Mouse (Mus musculus): ENCODE results near the gene Agpat2. TPM values are rescaled to one million over a fixed set of nuclear protein-coding genes. Genes with fewer than 3 reads are reported as not detected.

Agpat2 gene
- polyA plus RNA-seq, 1 experiment from 2014 or later = 65.7 TPM

DNA sequence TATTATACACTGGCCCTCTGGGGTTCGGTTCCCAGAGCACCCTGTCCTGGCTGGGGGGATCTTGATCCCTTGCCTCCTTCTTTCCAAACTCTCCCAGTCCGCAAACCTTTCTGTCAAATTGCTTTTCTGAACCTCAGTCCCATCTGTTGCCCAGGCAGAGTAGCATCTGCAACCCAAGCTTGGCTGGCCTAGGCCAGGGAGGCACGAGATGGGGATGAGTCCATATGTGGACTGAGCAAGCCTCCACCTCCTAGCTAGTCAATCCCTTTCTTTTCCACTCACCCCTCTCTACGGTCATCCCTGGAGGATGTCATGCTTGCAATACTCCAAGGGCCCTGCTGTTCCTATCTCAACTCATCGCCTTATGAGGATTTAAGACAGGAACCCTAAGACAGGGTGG lies 1.6 kb downstream of the Agpat2 start:
- no peaks in the 10 kb centered on the region for H3K9me3 ChIP-seq (replicated peaks; ENCODE audit: control insufficient read depth, low read length)
- H3K36me3 ChIP-seq (ENCODE audit: control insufficient read depth, insufficient read depth) = no peaks in the 10 kb centered on the region
- peak overlapping the region; percentile 70 for H3K4me2 ChIP-seq (ENCODE audit: low read depth, low read length)
- peak overlapping the region; percentile 66 for H3K4me3 ChIP-seq (ENCODE audit: low read depth, low read length)
- H3K27me3 ChIP-seq (ENCODE audit: control insufficient read depth, insufficient read depth, low read depth, low read length) = peaks cover 14% of the 10 kb centered on the region
- H3K4me1 ChIP-seq (ENCODE audit: control insufficient read depth, low read depth, low read length) = peaks cover 12% of the 10 kb centered on the region
- WGBS (ENCODE audit: insufficient replicate concordance) = 57% methylated on average over 5 of the region's 5 CpGs
- peak overlapping the region; percentile 72; the same call in 1 of the 2 replicates for H3K9ac ChIP-seq (ENCODE audit: low read depth, low read length)
- peak overlapping the region; percentile 64 for H3K27ac ChIP-seq (ENCODE audit: low read length)
- no peak for ATAC-seq (ENCODE audit: low read depth)

DNA sequence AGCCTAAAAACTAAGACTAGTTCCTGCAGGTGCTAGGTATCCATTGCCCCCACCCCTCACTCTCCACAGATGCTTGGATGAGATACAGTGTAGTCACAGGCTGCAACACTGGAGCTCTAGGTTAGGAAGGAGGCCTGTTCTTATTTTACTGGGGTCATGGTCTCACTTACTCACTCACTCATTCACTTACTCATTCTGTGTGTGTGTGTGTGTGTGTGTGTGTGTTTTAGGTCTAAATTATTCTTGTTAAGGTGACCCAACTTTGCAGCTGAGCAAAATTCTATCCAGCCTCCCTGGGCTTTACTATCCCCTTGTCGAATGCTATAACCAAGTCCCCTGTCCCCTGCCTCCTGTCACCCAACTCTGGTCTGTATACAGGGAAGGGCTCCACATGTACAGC lies 2.6 kb downstream of the Agpat2 start:
- H3K27ac ChIP-seq (ENCODE audit: low read length) = peak overlapping the region; percentile 41

DNA sequence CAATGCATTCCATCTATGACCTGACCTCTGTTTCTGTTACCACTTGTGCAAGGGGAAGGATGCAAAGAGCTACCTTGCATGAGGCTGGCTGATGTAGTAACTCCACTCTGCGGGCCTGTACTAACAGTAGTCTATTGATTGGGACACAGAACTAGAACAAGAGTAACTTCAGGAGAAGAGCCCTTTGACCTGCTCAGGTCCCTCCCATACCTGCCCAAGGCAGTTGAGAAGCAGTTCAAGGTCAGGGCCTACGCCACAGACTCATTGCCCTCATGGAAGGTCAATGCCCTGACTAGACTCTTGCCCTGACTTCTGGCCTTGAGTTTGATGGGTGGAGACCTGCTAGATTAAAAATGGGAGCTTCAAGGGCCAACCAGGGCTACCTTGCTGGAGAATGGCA lies 3.6 kb downstream of the Agpat2 start:
- Histone ChIP-seq H3K27ac (ENCODE audit: low read length) (peak overlapping the region; percentile 75), H3K9ac (ENCODE audit: low read depth, low read length) (no peak overlapping the region), H3K4me1 (ENCODE audit: control insufficient read depth, low read depth, low read length) (peaks cover 18% of the 10 kb centered on the region), H3K27me3 (ENCODE audit: control insufficient read depth, insufficient read depth, low read depth, low read length) (peaks cover 14% of the 10 kb centered on the region), H3K4me2 (ENCODE audit: low read depth, low read length) (no peak overlapping the region), H3K4me3 (ENCODE audit: low read depth, low read length) (no peak overlapping the region), H3K9me3 (replicated peaks; ENCODE audit: control insufficient read depth, low read length) (no peaks in the 10 kb centered on the region), H3K36me3 (ENCODE audit: control insufficient read depth, insufficient read depth) (no peaks in the 10 kb centered on the region; the same call in 1 of the 2 replicates)
- ATAC-seq (ENCODE audit: low read depth) = peak; percentile 67
- 53% methylated on average over 2 of the region's 2 CpGs for WGBS (ENCODE audit: insufficient replicate concordance)

More for the DNA sequence above, 2.6 kb downstream of the Agpat2 start:
- Histone ChIP-seq H3K9ac (ENCODE audit: low read depth, low read length) (peak overlapping the region; percentile 21; the same call in 1 of the 2 replicates), H3K4me3 (ENCODE audit: low read depth, low read length) (no peak overlapping the region), H3K36me3 (ENCODE audit: control insufficient read depth, insufficient read depth) (no peaks in the 10 kb centered on the region; the same call in 1 of the 2 replicates), H3K9me3 (replicated peaks; ENCODE audit: control insufficient read depth, low read length) (no peaks in the 10 kb centered on the region), H3K4me1 (ENCODE audit: control insufficient read depth, low read depth, low read length) (peaks cover 12% of the 10 kb centered on the region), H3K4me2 (ENCODE audit: low read depth, low read length) (peak overlapping the region; percentile 70), H3K27me3 (ENCODE audit: control insufficient read depth, insufficient read depth, low read depth, low read length) (peaks cover 14% of the 10 kb centered on the region)
- 59% methylated on average over 1 of the region's 1 CpGs for WGBS (ENCODE audit: insufficient replicate concordance)
- ATAC-seq (ENCODE audit: low read depth) = no peak

DNA sequence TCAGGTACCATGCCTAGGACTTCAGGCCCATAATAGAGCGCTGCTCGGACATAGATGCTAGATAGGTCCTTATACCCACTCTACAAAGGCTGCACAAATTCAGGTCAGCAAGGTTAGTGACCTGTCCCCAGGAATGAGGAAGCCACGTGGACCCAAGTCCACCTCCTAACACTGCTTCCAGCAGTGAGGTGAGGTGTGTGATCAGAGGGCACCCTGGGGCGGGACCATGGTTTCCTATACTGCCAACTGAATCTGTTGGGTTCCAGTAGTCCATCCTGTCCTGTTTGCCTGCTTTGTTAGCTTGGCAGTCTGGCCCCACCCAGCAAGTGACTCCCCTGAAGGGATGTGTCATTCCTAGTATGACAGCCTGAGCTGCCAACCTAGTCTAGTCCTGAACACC lies 4.3 kb downstream of the Agpat2 start:
- WGBS (ENCODE audit: insufficient replicate concordance) = 65% methylated on average over 4 of the region's 4 CpGs
- H3K36me3 ChIP-seq (ENCODE audit: control insufficient read depth, insufficient read depth) = no peaks in the 10 kb centered on the region; the same call in 1 of the 2 replicates
- no peak overlapping the region for H3K4me3 ChIP-seq (ENCODE audit: low read depth, low read length)
- H3K4me1 ChIP-seq (ENCODE audit: control insufficient read depth, low read depth, low read length) = peaks cover 22% of the 10 kb centered on the region
- peaks cover 14% of the 10 kb centered on the region for H3K27me3 ChIP-seq (ENCODE audit: control insufficient read depth, insufficient read depth, low read depth, low read length)
- H3K9ac ChIP-seq (ENCODE audit: low read depth, low read length) = no peak overlapping the region
- peak overlapping the region; percentile 75 for H3K27ac ChIP-seq (ENCODE audit: low read length)
- no peaks in the 10 kb centered on the region for H3K9me3 ChIP-seq (replicated peaks; ENCODE audit: control insufficient read depth, low read length)
- peak overlapping the region; percentile 22 for H3K4me2 ChIP-seq (ENCODE audit: low read depth, low read length)
- peak; percentile 44 for ATAC-seq (ENCODE audit: low read depth)

DNA sequence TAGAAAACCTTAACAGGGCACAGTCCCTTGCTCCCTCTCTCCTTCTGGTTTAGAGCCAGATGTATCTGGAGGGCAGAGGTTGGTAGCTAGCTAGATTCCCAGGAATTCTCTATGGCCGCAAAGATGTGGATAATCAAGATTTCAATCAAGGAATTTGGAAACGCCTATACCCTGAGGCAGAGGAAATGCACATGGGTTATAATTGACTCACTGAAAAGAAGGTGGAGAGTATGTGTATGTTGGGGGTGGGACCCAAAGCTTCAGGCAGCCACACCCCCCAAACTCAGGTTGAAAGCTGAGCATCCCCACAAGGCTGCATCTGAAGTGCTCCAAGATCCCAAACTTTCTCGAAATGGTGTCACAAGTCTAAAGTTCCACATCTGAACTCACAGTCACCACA lies 5.8 kb downstream of the Agpat2 start:
- Histone ChIP-seq H3K27ac (ENCODE audit: low read length) (0 out of 2 replicates have a peak overlapping the region, but pooled peaks have one; percentile 37), H3K4me3 (ENCODE audit: low read depth, low read length) (no peak overlapping the region), H3K9me3 (replicated peaks; ENCODE audit: control insufficient read depth, low read length) (no peaks in the 10 kb centered on the region), H3K36me3 (ENCODE audit: control insufficient read depth, insufficient read depth) (peaks cover 2% of the 10 kb centered on the region), H3K4me2 (ENCODE audit: low read depth, low read length) (no peak overlapping the region), H3K4me1 (ENCODE audit: control insufficient read depth, low read depth, low read length) (peaks cover 27% of the 10 kb centered on the region), H3K27me3 (ENCODE audit: control insufficient read depth, insufficient read depth, low read depth, low read length) (no peaks in the 10 kb centered on the region), H3K9ac (ENCODE audit: low read depth, low read length) (no peak overlapping the region)
- ATAC-seq (ENCODE audit: low read depth) = no peak
- 57% methylated on average over 3 of the region's 3 CpGs for WGBS (ENCODE audit: insufficient replicate concordance)

DNA sequence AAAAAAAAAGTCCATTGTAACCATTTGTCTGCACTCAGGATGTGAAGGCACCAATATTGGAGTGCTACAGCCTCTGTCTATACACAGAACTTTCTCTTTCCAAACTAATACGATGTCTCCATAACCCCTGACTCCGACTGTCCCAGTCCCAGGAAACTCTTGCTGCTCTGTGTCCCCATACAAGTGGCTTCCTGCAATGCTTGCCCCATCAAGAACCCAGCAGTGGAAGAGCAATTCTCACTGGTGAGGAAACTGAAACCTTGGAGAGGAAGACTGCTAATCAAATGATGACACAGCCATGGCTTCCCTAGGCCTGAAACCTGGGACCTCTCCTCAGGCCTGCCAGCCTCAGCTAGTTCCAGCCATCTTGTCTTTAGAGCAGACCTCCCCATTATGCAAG lies 6.4 kb downstream of the Agpat2 start:
- 74% methylated on average over 2 of the region's 2 CpGs for WGBS (ENCODE audit: insufficient replicate concordance)

DNA sequence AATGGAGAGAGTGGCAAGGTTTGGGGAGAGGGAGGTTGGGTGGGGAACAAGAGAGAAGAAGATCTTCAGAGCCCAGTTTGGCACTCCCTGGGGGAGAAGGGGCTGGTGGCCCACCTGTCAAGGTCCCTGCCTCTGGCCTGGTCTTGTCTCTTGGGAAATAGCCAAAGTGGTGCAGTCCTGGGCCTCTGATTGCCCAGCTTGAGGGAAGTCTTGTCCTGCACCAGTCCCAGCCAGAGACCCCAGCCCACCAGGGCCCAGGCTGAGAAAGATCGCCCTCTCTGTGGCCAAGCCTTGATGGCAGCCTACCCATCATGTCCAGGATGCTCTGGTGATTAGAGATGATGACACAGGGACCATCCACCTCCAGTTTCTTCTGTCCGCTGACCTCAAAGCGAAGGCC lies 7.3 kb downstream of the Agpat2 start:
- H3K4me2 ChIP-seq (ENCODE audit: low read depth, low read length) = no peak overlapping the region
- ATAC-seq (ENCODE audit: low read depth) = no peak
- H3K4me1 ChIP-seq (ENCODE audit: control insufficient read depth, low read depth, low read length) = peaks cover 27% of the 10 kb centered on the region
- no peak overlapping the region for H3K27ac ChIP-seq (ENCODE audit: low read length)
- H3K27me3 ChIP-seq (ENCODE audit: control insufficient read depth, insufficient read depth, low read depth, low read length) = no peaks in the 10 kb centered on the region
- no peaks in the 10 kb centered on the region for H3K9me3 ChIP-seq (replicated peaks; ENCODE audit: control insufficient read depth, low read length)
- H3K36me3 ChIP-seq (ENCODE audit: control insufficient read depth, insufficient read depth) = peaks cover 9% of the 10 kb centered on the region
- H3K9ac ChIP-seq (ENCODE audit: low read depth, low read length) = no peak overlapping the region
- 74% methylated on average over 3 of the region's 3 CpGs for WGBS (ENCODE audit: insufficient replicate concordance)
- H3K4me3 ChIP-seq (ENCODE audit: low read depth, low read length) = no peak overlapping the region

More for the DNA sequence above, 6.4 kb downstream of the Agpat2 start:
- no peak overlapping the region for H3K4me3 ChIP-seq (ENCODE audit: low read depth, low read length)
- ATAC-seq (ENCODE audit: low read depth) = no peak
- H3K36me3 ChIP-seq (ENCODE audit: control insufficient read depth, insufficient read depth) = peaks cover 9% of the 10 kb centered on the region
- no peak overlapping the region for H3K4me2 ChIP-seq (ENCODE audit: low read depth, low read length)
- H3K9me3 ChIP-seq (replicated peaks; ENCODE audit: control insufficient read depth, low read length) = no peaks in the 10 kb centered on the region
- no peak overlapping the region for H3K9ac ChIP-seq (ENCODE audit: low read depth, low read length)
- H3K27ac ChIP-seq (ENCODE audit: low read length) = no peak overlapping the region
- no peaks in the 10 kb centered on the region for H3K27me3 ChIP-seq (ENCODE audit: control insufficient read depth, insufficient read depth, low read depth, low read length)
- H3K4me1 ChIP-seq (ENCODE audit: control insufficient read depth, low read depth, low read length) = peaks cover 27% of the 10 kb centered on the region

DNA sequence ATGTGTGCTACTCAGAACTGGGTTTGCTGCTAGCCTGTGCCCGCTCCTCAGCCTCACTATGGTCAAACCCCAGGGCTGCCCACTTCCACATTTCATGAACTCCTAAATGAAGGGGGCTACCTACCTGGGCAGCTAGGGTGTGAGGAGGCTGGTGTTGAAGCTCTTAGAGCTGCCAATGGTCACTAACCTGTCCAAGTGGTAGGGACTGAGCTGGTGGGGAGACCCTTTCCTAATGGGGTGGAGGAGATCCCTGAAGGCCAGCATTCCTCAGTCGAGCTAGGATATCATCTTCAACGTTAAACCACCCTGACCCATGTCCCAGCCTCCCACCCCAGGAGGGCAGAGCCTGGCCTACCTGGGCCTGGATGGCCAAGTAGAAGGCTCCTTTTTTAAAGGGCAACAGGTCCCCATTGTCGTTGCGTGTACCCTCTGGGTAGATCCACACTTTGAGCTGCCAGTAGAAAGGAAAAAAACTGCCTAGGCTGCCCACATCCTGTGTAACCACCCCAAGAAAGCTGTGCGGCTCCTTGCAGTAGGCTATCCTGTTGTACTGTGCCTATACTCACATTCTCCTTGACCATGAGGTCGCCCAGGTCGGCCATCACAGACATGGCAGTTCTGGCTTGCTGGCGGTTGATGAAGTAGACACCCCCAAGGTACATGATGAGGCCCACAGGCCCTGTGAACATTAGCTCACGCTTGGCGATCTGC lies 8.3 kb downstream of the Agpat2 start:
- H3K9ac ChIP-seq (ENCODE audit: low read depth, low read length) = no peak overlapping the region
- peaks cover 9% of the 10 kb centered on the region for H3K36me3 ChIP-seq (ENCODE audit: control insufficient read depth, insufficient read depth)
- H3K9me3 ChIP-seq (replicated peaks; ENCODE audit: control insufficient read depth, low read length) = no peaks in the 10 kb centered on the region
- H3K4me1 ChIP-seq (ENCODE audit: control insufficient read depth, low read depth, low read length) = peaks cover 27% of the 10 kb centered on the region
- peak overlapping the region; percentile 47 for H3K27ac ChIP-seq (ENCODE audit: low read length)
- H3K4me2 ChIP-seq (ENCODE audit: low read depth, low read length) = no peak overlapping the region
- 62% methylated on average over 11 of the region's 11 CpGs for WGBS (ENCODE audit: insufficient replicate concordance)
- ATAC-seq (ENCODE audit: low read depth) = no peak
- no peaks in the 10 kb centered on the region for H3K27me3 ChIP-seq (ENCODE audit: control insufficient read depth, insufficient read depth, low read depth, low read length)
- H3K4me3 ChIP-seq (ENCODE audit: low read depth, low read length) = no peak overlapping the region

DNA sequence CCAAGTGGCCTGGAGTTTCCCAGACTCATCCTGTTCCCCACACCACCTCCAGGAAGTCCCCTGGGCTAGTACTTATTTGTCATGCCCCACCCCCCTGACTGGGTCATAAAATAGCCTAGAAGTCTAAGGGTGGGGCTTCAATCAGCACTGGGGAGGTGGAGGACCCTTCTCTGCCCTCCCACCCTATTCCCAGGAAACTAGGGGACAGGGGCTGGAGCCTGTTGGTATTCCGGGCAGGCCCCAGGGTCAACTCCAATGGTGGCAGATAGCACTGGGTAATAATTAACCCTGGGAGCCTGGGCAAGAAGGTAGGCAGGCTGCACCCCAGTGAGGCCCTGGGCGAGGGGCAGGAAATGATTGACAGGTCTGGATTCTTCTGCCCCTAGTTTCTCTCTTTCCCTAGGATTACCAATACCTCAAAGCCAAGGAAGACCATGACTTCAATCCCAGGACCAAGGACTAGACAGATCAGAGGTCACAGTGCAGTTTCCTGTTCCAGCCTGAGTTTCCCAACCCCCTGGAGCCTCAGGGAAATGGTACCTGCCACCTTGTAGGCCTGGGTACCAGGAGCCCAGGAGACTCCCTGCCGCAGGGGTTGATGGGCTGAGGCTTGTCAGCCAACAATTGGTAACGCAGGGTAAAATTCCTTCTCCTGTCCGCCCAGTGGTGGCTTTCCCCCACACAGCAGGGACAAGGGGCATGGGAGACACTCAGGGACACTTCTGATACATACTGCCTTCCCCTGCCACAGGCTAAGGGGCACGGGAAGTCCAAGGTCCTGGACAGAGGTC lies 9.1 kb downstream of the Agpat2 start:
- H3K27me3 ChIP-seq (ENCODE audit: control insufficient read depth, insufficient read depth, low read depth, low read length) = no peaks in the 10 kb centered on the region
- 49% methylated on average over 6 of the region's 6 CpGs for WGBS (ENCODE audit: insufficient replicate concordance)
- H3K9me3 ChIP-seq (replicated peaks; ENCODE audit: control insufficient read depth, low read length) = no peaks in the 10 kb centered on the region
- H3K27ac ChIP-seq (ENCODE audit: low read length) = peak overlapping the region; percentile 47
- H3K9ac ChIP-seq (ENCODE audit: low read depth, low read length) = no peak overlapping the region
- H3K4me3 ChIP-seq (ENCODE audit: low read depth, low read length) = no peak overlapping the region
- ATAC-seq (ENCODE audit: low read depth) = peak; percentile 65
- peaks cover 26% of the 10 kb centered on the region for H3K4me1 ChIP-seq (ENCODE audit: control insufficient read depth, low read depth, low read length)
- H3K36me3 ChIP-seq (ENCODE audit: control insufficient read depth, insufficient read depth) = peaks cover 9% of the 10 kb centered on the region
- H3K4me2 ChIP-seq (ENCODE audit: low read depth, low read length) = no peak overlapping the region

All from liver, embryonic 16.5 days (tissue).